Mouse (Mus musculus): Measurements from ENCODE around the gene Itfg1.

- TF ChIP-seq CTCF (IDR thresholded peaks at IDR 0.05; ENCODE audit: insufficient read depth, low read length) = no peak
- TF ChIP-seq POLR2A (IDR thresholded peaks at IDR 0.05; ENCODE audit: borderline replicate concordance, extremely low read depth, low read depth, low read length) = no peak
Observed at GRCm38 (mm10) chr8:85813621-85814020, 27.1 kb downstream of the Itfg1 start.
